8 mouse cellular contexts compared by ENCODE assay signal in the genomic region with DNA sequence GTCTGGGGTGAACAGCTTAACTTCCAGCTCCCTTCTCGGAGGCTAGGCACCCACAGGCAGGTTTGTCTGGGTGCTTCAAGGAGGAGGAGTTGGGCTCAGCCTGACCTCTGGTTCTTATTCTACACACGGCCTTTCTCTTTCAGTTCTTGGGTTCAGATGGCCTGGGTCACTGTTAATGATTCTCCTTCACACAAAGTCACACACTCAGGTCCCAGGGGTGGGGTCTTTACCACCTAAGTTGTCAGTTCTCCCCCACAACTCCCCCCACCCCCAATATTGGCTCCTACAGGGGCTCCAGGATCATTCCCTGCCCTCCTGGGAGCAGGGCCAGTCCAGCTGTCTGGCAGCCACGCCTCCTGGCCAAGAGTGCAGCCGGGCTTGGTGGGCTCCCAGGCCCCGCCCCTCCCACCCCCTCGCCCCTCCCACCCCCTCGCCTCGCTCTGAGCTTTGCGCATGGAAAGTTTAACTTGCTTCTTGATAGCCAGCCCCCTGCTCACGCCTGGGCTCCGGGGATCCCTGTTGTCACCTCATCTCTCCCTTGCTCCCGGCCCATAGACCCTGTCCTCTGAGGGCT.
DNase-seq lines count a peak whose midpoint lies in the region; ATAC-seq lines count a peak whose summit lies in the region.

No protein-coding gene starts in this region.

- no peaks in the 10 kb centered on the region for H3K36me3 ChIP-seq in kidney, embryonic 16.5 days (ENCODE audit: insufficient read depth, low read length)
- H3K36me3 ChIP-seq in forebrain, embryonic 13.5 days (ENCODE audit: poor library complexity, severe bottlenecking), result no peaks in the 10 kb centered on the region
- no peaks in the 10 kb centered on the region for H3K36me3 ChIP-seq in limb, embryonic 12.5 days
- H3K36me3 ChIP-seq in neural tube, embryonic 14.5 days (ENCODE audit: control insufficient read depth, insufficient read depth, low read length), result no peaks in the 10 kb centered on the region

- peaks cover 76% of the 10 kb centered on the region for H3K4me1 ChIP-seq in kidney, embryonic 16.5 days (ENCODE audit: insufficient read depth, low read length)
- peaks cover 100% of the 10 kb centered on the region for H3K4me1 ChIP-seq in forebrain, embryonic 13.5 days
- H3K4me1 ChIP-seq in limb, embryonic 12.5 days (replicated peaks), result peaks cover 95% of the 10 kb centered on the region
- H3K4me1 ChIP-seq in neural tube, embryonic 14.5 days (ENCODE audit: control insufficient read depth, insufficient read depth, low read length), result peaks cover 84% of the 10 kb centered on the region

- 0 out of 2 replicates have a peak overlapping the region, but pooled peaks have one; percentile 27 for H3K27ac ChIP-seq in kidney, embryonic 16.5 days (ENCODE audit: low read length)
- H3K27ac ChIP-seq in forebrain, embryonic 13.5 days, result peak overlapping the region; percentile 65
- H3K27ac ChIP-seq in limb, embryonic 12.5 days, result 0 out of 2 replicates have a peak overlapping the region, but pooled peaks have one; percentile 54
- H3K27ac ChIP-seq in neural tube, embryonic 14.5 days (ENCODE audit: low read depth, low read length), result 0 out of 2 replicates have a peak overlapping the region, but pooled peaks have one; percentile 34

- peak overlapping the region; percentile 24; the same call in 1 of the 2 replicates for H3K4me2 ChIP-seq in kidney, embryonic 16.5 days (replicated peaks; ENCODE audit: low read depth, low read length)
- H3K4me2 ChIP-seq in forebrain, embryonic 13.5 days, result peak overlapping the region; percentile 41
- peak overlapping the region; percentile 18 for H3K4me2 ChIP-seq in limb, embryonic 12.5 days
- H3K4me2 ChIP-seq in neural tube, embryonic 14.5 days (ENCODE audit: low read depth, low read length), result no peak overlapping the region; the same call in 1 of the 2 replicates

- no peak overlapping the region for H3K9ac ChIP-seq in kidney, embryonic 16.5 days (replicated peaks; ENCODE audit: low read length)
- 0 out of 2 replicates have a peak overlapping the region, but pooled peaks have one; percentile 30 for H3K9ac ChIP-seq in forebrain, embryonic 13.5 days
- H3K9ac ChIP-seq in limb, embryonic 12.5 days (replicated peaks), result no peak overlapping the region; the same call in 1 of the 2 replicates
- no peak overlapping the region for H3K9ac ChIP-seq in neural tube, embryonic 14.5 days (replicated peaks; ENCODE audit: low read depth, low read length)

- peak; percentile 25; the same call in 1 of the 2 replicates for ATAC-seq in kidney, embryonic 16.5 days (ENCODE audit: low FRiP score, low TSS enrichment)
- no peak for ATAC-seq in forebrain, embryonic 13.5 days
- ATAC-seq in limb, embryonic 12.5 days (ENCODE audit: insufficient number of reproducible peaks, insufficient read depth, low FRiP score, low TSS enrichment, low read depth), result no peak
- ATAC-seq in neural tube, embryonic 14.5 days (ENCODE audit: low read depth), result no peak

- DNase-seq in kidney, adult 18-20 months, result no peak
- no peak for DNase-seq in right cerebral cortex, adult 2 months (ENCODE audit: low spot score in 2 of 2)
- DNase-seq in B cell, adult 2 months, result no peak
- DNase-seq in thymus, postnatal 0 days (ENCODE audit: low spot score), result no peak

- WGBS in kidney, embryonic 16.5 days, result 18% methylated on average over 12 of the region's 12 CpGs
- 8% methylated on average over 12 of the region's 12 CpGs for WGBS in forebrain, embryonic 13.5 days
- WGBS in limb, embryonic 12.5 days, result 10% methylated on average over 11 of the region's 12 CpGs
- 8% methylated on average over 10 of the region's 12 CpGs for WGBS in neural tube, embryonic 14.5 days

- H3K9me3 ChIP-seq in kidney, embryonic 16.5 days (ENCODE audit: low read length), result no peaks in the 10 kb centered on the region
- H3K9me3 ChIP-seq in forebrain, embryonic 13.5 days (replicated peaks), result no peaks in the 10 kb centered on the region
- no peaks in the 10 kb centered on the region for H3K9me3 ChIP-seq in limb, embryonic 12.5 days
- H3K9me3 ChIP-seq in neural tube, embryonic 14.5 days (ENCODE audit: control insufficient read depth, low read length), result no peaks in the 10 kb centered on the region

- no peaks in the 10 kb centered on the region for H3K27me3 ChIP-seq in kidney, embryonic 16.5 days (ENCODE audit: insufficient read depth, low read length)
- H3K27me3 ChIP-seq in forebrain, embryonic 13.5 days, result no peaks in the 10 kb centered on the region; the same call in 1 of the 2 replicates
- H3K27me3 ChIP-seq in limb, embryonic 12.5 days, result peaks cover 10% of the 10 kb centered on the region; the same call in 1 of the 2 replicates
- no peaks in the 10 kb centered on the region for H3K27me3 ChIP-seq in neural tube, embryonic 14.5 days (ENCODE audit: control insufficient read depth, insufficient read depth, low read length)

- H3K4me3 ChIP-seq in kidney, embryonic 16.5 days (ENCODE audit: low read length), result no peak overlapping the region
- H3K4me3 ChIP-seq in forebrain, embryonic 13.5 days, result no peak overlapping the region
- H3K4me3 ChIP-seq in limb, embryonic 12.5 days (replicated peaks), result no peak overlapping the region
- no peak overlapping the region for H3K4me3 ChIP-seq in neural tube, embryonic 14.5 days (ENCODE audit: low read depth, low read length)
